Mouse (Mus musculus) thymus, postnatal 0 days (tissue): Measurements from ENCODE around the gene Taar9. TPM values are rescaled to one million over a fixed set of nuclear protein-coding genes. Genes with fewer than 3 reads are reported as not detected.
"Not testable (repeated sequence)": the region's sequence is repeated elsewhere in the genome, so short reads cannot be mapped to it uniquely, and the experiment has no call there.

Source experiments
- DNase-seq: peaks from one replicate; pipeline ENCODE4 v3.0.0-alpha.2; 2015; ENCODE audit warnings: low spot score
- polyA plus RNA-seq: library from polyadenylated mRNA; unstranded; fragments of >200 nt; fragmentation: Nextera tagmentation; extraction: Ambion mirVana; gene quantifications from 2 replicates; pipeline ENCODE4 v1.2.1, GENCODE M21; 2015

Gene Taar9
- polyA plus RNA-seq, result not detected in 2 replicates

DNA sequence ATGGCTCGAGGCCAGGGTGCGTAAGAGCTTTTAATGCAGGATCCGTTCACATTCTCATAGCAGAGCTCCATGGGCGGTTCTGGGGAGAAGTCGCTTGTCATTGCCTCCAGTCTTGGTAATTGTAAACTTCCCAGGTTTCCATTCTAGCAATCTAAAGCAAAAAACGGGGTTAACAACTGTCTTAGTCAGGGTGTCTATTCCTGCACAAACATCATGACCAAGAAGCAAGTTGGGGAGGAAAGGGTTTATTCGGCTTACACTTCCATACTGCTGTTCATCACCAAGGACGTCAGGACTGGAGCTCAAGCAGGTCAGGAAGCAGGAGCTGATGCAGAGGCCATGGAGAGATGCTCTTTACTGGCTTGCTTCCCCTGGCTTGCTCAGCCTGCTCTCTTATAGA lies at the start of gene Taar9:
TSS of gene Taar9 (minus strand) at position 101 of the 400 bp plus-strand sequence.
- not testable (repeated sequence) for DNase-seq

DNA sequence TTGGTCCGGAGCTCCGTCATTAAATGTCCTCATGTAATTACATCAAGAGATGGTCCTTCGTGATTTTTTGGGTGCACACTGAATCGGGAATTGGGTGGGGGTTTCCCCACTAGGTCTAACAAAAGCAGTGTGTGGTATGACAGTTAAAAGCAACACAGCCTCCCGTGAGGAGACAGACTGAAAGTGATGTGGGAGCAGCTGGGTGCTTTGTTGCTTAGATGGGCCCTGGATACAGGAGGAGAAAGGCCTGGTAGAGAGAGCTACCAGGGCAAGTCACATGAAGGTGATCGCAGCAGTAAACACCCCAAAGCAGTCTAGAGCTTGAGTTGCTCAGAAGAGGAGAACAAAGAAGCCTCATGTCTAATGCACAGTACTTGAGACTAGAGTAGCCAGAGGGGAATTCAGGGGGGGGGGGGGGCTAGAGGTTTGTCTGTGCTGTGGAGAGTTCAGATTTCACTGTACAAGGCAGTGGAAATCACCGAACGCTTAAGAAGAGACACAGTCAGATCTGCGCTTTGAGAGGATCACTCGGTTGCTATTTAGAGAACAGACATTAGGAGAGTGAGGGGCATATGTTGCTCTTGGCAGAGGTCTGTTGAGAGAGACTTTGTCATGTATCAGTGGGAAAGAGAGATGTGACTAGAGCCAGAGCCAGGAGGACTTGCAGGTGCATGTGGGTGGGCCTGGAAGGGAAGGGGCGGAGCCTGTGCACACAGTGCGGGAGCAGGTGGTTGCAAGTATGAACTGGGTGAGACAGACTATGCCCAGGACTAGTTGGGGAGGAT lies 49.3 kb upstream of the Taar9 start:
- DNase-seq, result peak; percentile 50

DNA sequence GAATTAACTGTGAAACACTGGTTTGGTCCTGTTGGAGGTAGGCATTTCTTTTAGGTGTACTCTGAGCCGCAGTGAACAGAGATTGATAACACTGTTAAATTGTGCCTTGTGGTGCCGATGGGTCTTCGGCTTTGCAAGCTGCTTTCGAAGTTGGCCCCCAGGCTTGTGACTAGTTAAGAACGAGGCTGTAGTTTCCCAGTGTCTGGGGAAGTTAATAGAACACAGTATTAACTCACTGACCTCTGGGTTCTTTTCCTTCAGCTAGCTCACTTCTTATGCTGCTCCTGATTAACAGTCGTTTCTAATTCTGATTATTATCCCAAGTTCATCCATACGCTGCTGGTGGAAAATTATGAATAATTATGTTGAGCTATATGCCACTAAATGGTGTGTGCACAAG lies 40.8 kb upstream of the Taar9 start:
- no peak for DNase-seq

GRCm38 (mm10) chr10:24149135-24149781 lies 39.9 kb upstream of the Taar9 start, which contains the start of gene Stx7:
TSS of gene Stx7 (plus strand) at chr10:24149302.
- DNase-seq, result peak; percentile 93

DNA sequence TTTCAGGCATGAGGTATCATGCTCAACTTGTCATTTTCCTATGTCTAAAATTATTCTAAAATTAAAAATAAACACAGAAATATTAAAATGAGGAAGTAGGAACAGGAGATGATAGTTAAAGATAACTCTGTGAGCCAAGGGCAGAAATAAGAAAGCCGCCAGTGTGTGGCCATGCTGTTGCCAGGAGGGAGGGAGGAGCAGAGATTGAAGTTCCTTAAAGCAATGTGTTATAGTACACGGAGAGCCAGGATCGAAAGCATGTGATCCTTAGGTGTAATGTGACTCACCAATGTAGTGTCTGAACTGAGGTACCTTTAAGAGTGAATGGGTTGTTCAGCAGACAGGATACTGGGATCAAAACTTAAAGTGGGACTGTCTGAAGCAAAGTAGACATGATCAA lies 33.4 kb upstream of the Taar9 start:
- DNase-seq, result no peak

GRCm38 (mm10) chr10:24138623-24139261 lies 29.4 kb upstream of the Taar9 start:
- no peak for DNase-seq

DNA sequence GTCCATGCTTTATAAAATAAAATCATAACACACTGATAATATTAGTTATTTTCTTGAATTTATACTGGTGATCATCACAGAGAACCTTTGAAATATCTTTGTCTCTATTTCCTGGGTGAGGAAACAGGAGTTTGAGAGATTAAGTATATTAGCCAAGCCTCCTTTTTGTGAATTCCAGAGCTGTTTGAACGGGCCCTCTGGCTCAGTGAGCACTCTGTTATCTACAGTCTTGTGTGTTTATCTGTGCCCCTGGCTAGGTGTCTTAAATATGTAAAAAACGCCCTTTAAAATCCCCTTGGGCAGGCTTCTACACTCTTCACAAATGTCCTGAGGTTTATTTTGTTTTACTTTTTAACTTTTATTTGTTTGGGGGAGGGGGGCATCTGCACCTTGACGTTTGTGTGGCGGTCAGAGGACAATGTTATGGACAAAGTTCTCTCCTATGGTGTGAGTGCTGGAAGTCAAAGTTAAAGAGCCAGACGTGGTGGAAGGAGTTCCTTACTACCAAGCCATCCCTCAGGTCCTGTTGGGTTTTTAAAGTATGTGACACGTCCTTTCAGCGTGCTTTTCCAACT lies 24.8 kb upstream of the Taar9 start:
- no peak for DNase-seq

- no peak for DNase-seq
Measured at GRCm38 (mm10) chr10:24133132-24133531, 23.8 kb upstream of the Taar9 start.

GRCm38 (mm10) chr10:24132273-24132672 lies 22.9 kb upstream of the Taar9 start:
- DNase-seq, result peak; percentile 12

- DNase-seq, result peak; percentile 83
Measured at GRCm38 (mm10) chr10:24131451-24132262, 22.3 kb upstream of the Taar9 start.

GRCm38 (mm10) chr10:24111116-24111778 lies 1.9 kb upstream of the Taar9 start:
- peak; percentile 11 for DNase-seq

- no peak for DNase-seq
Measured at GRCm38 (mm10) chr10:24108236-24108635, 1.1 kb downstream of the Taar9 start.

DNA sequence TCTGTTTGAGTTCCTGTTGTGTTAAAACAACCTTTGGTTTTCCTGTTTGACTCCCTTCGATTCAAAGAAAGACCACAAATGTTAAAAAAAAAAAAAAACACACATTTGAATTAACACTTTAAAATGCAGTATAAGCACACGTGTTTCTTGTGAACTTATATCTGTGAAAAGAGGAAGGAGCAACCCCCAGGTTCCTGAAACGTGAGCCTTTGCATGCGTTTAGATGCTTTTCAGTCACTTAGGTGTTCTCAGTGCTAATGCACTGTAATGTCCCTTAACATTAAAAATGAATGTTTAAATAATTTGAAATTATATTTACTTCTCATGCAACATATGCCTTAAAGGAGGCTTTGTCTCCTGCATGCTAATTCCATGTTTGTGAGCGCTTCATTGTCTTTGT lies 1.6 kb downstream of the Taar9 start:
- no peak for DNase-seq

GRCm38 (mm10) chr10:24103299-24103698 lies 6.0 kb downstream of the Taar9 start:
- DNase-seq, result not testable (repeated sequence)

GRCm38 (mm10) chr10:24101812-24102211 lies 7.5 kb downstream of the Taar9 start, which contains the start of gene Taar8c:
TSS of gene Taar8c (minus strand) at chr10:24101912.
- not testable (repeated sequence) for DNase-seq

- not testable (repeated sequence) for DNase-seq
Measured at GRCm38 (mm10) chr10:24097010-24097409, 12.3 kb downstream of the Taar9 start.

- no peak for DNase-seq
Measured at GRCm38 (mm10) chr10:24092194-24092593, 17.1 kb downstream of the Taar9 start, which contains the start of gene Taar8b. TSS of gene Taar8b (minus strand) at chr10:24092294.

DNA sequence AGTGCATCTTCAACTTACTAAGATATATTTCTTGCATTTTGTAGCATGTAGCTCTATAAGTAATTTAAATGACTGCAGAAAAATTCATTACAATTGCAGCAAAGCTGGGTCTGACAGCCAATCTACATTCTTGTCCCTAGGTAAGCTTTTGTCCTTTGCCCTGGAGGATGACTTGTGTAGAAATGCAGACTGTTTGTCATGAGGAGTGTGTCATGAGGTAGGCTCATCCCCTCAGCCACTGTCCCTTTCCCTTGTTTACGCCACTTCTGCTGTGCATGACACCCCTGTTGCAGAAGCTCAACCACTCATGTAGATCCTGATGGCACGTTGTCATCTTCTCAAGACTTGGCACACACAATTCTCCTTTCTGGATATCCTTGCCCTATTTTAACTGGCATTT lies 22.2 kb downstream of the Taar9 start:
- no peak for DNase-seq

GRCm38 (mm10) chr10:24086555-24086954 lies 22.8 kb downstream of the Taar9 start:
- no peak for DNase-seq

- DNase-seq, result no peak
Measured at GRCm38 (mm10) chr10:24085936-24086335, 23.4 kb downstream of the Taar9 start.
